Mouse (Mus musculus): ENCODE data around the gene Mmp15. TPM values are rescaled to one million over a fixed set of nuclear protein-coding genes. Genes with fewer than 3 reads are reported as not detected.

Gene Mmp15
- polyA plus RNA-seq, 1 experiment from 2014 or later, result 41.3 TPM

DNA sequence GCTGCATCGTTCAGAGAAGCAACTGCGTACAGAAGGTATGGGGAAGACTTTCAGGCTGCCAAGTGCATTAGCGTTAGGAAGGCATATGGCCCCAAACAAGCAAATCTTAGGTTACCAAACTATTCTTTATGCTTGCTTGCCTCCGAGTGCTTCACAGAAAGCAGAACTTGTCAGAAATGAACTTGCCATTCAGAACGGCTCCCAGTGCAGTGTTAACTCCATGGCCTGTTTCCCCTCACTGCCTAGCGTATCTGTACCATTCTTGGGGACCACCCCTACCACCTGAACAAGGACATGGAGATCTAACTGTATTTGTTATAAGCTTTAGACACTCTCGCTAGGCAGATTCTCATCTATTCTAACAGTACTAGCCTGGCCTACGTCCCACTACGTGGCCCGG, 35.2 kb downstream of the Mmp15 start:
- Histone ChIP-seq H3K36me3 (no peaks in the 10 kb centered on the region), H3K9me3 (no peaks in the 10 kb centered on the region), H3K4me2 (replicated peaks) (no peak overlapping the region), H3K4me1 (no peaks in the 10 kb centered on the region), H3K27ac (no peak overlapping the region), H3K9ac (no peak overlapping the region), H3K27me3 (replicated peaks) (no peaks in the 10 kb centered on the region), H3K4me3 (no peak overlapping the region)
- ATAC-seq (ENCODE audit: low FRiP score, low read depth), result no peak
- 89% methylated on average over 10 of the region's 10 CpGs for WGBS

DNA sequence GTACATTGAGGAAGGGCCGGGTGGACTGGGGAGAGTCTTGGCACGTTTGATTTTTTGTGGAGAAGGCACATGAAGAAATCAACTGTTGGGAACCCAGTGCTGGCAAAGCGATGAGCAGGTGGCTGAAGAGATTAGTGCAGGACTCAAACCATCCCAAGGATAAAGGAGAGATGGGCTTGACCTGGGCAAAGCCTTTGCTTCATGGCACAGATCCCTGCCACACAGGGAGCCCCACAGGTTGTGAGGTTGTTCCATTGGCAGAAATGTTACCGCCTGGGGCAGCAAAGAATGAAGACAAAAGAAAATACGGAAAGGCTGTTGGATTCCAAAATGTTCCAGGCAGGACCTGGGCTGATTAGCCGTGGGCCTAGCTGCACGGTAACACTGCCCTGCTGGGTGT, 35.9 kb downstream of the Mmp15 start:
- H3K9ac ChIP-seq, result no peak overlapping the region
- no peaks in the 10 kb centered on the region for H3K36me3 ChIP-seq
- WGBS, result 86% methylated on average over 7 of the region's 7 CpGs
- H3K4me3 ChIP-seq, result no peak overlapping the region
- H3K9me3 ChIP-seq, result no peaks in the 10 kb centered on the region
- H3K27me3 ChIP-seq (replicated peaks), result no peaks in the 10 kb centered on the region
- H3K4me2 ChIP-seq (replicated peaks), result no peak overlapping the region
- H3K27ac ChIP-seq, result no peak overlapping the region
- ATAC-seq (ENCODE audit: low FRiP score, low read depth), result no peak
- H3K4me1 ChIP-seq, result no peaks in the 10 kb centered on the region

DNA sequence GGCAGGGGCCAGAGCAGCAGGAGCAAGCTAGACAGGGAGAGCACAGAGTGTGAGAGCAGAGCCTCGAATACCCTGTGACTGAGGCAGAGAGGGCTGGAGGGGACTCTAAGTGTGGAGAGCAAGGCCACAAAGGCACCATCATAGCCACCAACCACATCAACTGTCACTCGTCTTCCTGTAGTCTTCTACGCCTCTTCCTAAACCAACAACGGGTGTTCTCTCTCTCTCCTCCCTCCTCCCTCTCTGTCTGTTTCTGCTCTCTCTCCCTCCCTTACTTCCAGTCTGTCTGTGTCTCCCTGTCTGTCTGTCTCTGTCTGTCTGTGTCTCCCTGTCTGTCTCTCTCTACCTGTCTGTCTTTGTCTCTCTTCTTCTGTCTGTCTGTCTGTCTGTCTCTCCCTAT, 38.2 kb downstream of the Mmp15 start:
- no peak overlapping the region for H3K27ac ChIP-seq
- H3K9me3 ChIP-seq, result no peaks in the 10 kb centered on the region
- no peak overlapping the region for H3K4me3 ChIP-seq
- no peak overlapping the region for H3K4me2 ChIP-seq (replicated peaks)
- ATAC-seq (ENCODE audit: low FRiP score, low read depth), result no peak
- H3K4me1 ChIP-seq, result peaks cover 1% of the 10 kb centered on the region; the same call in 1 of the 2 replicates
- H3K27me3 ChIP-seq (replicated peaks), result no peaks in the 10 kb centered on the region
- WGBS, result 62% methylated on average over 4 of the region's 4 CpGs
- no peaks in the 10 kb centered on the region for H3K36me3 ChIP-seq
- no peak overlapping the region for H3K9ac ChIP-seq

DNA sequence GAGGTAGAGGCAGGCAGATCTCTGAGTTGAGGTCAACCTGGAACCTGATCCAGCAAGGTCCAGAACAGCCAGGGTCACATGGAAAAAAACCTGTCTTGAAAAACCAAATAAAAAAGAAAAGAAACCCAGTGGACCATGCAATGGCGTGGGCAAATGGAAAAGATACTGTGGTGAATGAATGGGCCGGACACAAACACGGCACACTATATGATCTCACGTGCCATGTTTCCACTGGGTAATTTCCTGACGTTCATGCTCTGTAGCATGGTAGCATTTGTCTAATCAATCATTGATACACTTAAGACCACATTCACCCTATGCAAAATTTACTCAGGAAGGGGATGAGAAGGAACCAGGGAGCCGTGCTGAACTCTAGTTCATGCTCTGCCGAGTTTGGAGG, 39.0 kb downstream of the Mmp15 start:
- 84% methylated on average over 7 of the region's 7 CpGs for WGBS
- no peaks in the 10 kb centered on the region for H3K27me3 ChIP-seq (replicated peaks)
- no peak for ATAC-seq (ENCODE audit: low FRiP score, low read depth)

DNA sequence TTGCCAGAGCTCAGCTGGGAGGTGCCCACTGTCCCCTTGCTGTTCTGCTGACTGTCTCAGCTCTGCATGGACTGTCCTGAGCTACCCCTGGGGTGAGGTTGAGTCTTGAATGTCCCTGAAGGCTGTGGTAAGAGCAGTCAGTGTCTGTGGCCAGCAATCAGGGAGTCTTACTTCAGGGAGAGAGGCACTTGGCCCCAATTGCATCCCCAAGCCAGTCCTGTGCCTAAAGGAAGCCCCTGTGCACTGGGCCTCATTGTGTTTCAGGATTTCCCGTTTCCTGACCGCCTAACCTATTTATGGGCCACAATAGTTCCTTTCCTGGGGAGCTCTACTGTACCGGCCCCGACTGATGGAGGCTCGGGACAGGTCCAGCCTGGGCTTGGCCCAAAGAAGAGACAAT, 40.5 kb downstream of the Mmp15 start:
- H3K36me3 ChIP-seq, result no peaks in the 10 kb centered on the region
- H3K27ac ChIP-seq, result no peak overlapping the region
- H3K9me3 ChIP-seq, result no peaks in the 10 kb centered on the region
- WGBS, result 81% methylated on average over 5 of the region's 5 CpGs
- H3K4me1 ChIP-seq, result peaks cover 15% of the 10 kb centered on the region
- ATAC-seq (ENCODE audit: low FRiP score, low read depth), result no peak
- H3K27me3 ChIP-seq (replicated peaks), result no peaks in the 10 kb centered on the region
- H3K4me2 ChIP-seq (replicated peaks), result no peak overlapping the region
- no peak overlapping the region for H3K9ac ChIP-seq
- H3K4me3 ChIP-seq, result no peak overlapping the region

More for the DNA sequence above, 39.0 kb downstream of the Mmp15 start:
- no peak overlapping the region for H3K4me2 ChIP-seq (replicated peaks)
- H3K4me1 ChIP-seq, result peaks cover 6% of the 10 kb centered on the region; the same call in 1 of the 2 replicates
- H3K4me3 ChIP-seq, result no peak overlapping the region
- H3K9me3 ChIP-seq, result no peaks in the 10 kb centered on the region
- no peak overlapping the region for H3K27ac ChIP-seq
- H3K9ac ChIP-seq, result no peak overlapping the region
- H3K36me3 ChIP-seq, result no peaks in the 10 kb centered on the region

DNA sequence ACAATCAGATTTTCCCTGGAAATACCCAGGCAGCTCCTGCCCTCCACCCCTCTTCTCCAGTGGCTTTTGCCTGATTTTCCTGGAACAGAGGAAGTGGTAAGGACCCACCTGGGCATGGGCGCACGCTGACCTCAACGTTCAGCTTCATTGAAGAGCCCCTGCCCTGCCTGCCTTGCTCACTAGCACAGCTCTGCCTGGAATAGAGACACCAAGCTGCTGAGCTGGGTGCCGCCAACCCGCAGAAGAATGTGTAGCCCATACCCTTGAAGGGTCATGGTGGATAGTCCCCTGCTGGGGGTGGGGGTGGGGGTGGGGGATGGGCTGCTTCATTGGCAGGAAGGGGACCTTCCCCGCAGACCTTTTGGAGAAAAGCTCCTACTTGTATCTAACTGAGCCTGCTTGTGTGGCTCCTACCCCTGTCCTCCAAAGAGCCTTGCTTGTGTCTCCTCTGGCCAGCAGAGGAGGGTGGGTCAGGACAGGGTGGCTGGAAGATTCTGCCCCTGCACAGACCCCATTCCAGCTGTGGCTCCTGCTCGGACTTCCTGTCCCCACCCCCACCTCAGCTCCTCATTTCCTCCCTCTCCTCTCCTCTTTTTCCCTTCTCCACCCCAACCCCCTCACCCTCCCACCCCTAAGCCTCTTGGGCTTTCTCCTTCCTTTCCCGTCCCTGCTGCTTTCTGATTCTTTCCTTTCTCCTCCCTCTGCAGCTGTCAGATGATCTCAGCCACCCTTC, 43.3 kb downstream of the Mmp15 start:
- no peak overlapping the region for H3K4me2 ChIP-seq (replicated peaks)
- no peaks in the 10 kb centered on the region for H3K36me3 ChIP-seq
- H3K4me1 ChIP-seq, result peaks cover 16% of the 10 kb centered on the region
- H3K4me3 ChIP-seq, result no peak overlapping the region
- H3K9ac ChIP-seq, result no peak overlapping the region
- H3K27me3 ChIP-seq (replicated peaks), result no peaks in the 10 kb centered on the region
- no peaks in the 10 kb centered on the region for H3K9me3 ChIP-seq
- WGBS, result 48% methylated on average over 8 of the region's 8 CpGs
- H3K27ac ChIP-seq, result no peak overlapping the region
- ATAC-seq (ENCODE audit: low FRiP score, low read depth), result no peak

DNA sequence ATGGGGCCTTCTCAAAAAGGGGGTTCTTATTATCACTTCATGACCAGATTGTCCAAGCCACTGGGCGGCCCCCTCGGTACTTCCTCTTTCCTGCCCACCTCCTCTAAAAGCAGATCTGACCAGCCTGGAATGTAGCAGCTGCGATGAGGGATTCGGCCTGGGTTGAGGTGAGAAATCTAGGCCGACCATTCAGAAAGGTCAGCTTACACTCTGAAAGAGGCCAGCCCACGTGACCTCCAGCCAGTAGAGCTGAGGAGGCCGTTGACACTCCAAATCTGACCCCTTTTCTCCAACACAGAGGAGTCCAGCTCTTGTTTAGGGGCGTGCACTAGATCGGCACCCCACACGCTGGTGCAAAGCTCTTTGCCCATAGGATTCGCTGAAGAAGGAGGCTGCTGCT, 44.7 kb downstream of the Mmp15 start:
- no peaks in the 10 kb centered on the region for H3K9me3 ChIP-seq
- 62% methylated on average over 11 of the region's 11 CpGs for WGBS
- no peak overlapping the region for H3K4me3 ChIP-seq
- H3K27ac ChIP-seq, result no peak overlapping the region
- no peaks in the 10 kb centered on the region for H3K27me3 ChIP-seq (replicated peaks)
- H3K4me2 ChIP-seq (replicated peaks), result no peak overlapping the region
- H3K36me3 ChIP-seq, result no peaks in the 10 kb centered on the region
- 0 out of 2 replicates have a peak overlapping the region, but pooled peaks have one; percentile 21 for H3K9ac ChIP-seq
- ATAC-seq (ENCODE audit: low FRiP score, low read depth), result no peak
- H3K4me1 ChIP-seq, result peaks cover 16% of the 10 kb centered on the region

DNA sequence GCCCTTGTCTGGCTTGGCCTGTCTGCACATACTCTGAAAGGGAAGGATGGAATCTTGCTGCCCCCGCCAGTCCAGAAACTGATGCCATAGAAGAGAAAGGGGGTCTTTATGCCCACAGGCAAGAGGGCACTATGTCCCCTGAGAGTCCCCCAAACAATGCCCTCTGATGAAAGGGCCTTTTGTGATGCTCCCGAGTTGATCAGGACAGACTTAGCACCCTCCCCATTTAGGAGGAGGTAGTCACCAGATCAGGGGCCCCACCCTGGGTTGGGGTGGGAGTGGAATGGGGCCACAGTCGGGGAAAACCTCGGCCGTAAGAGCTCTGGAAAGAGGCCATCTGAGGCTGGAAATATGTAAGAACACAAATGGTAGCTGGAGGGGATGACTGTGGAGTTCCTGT, 45.1 kb downstream of the Mmp15 start:
- H3K27me3 ChIP-seq (replicated peaks), result no peaks in the 10 kb centered on the region
- peaks cover 16% of the 10 kb centered on the region for H3K4me1 ChIP-seq
- H3K4me3 ChIP-seq, result no peak overlapping the region
- H3K36me3 ChIP-seq, result no peaks in the 10 kb centered on the region
- H3K9me3 ChIP-seq, result no peaks in the 10 kb centered on the region
- 46% methylated on average over 5 of the region's 5 CpGs for WGBS
- no peak overlapping the region for H3K4me2 ChIP-seq (replicated peaks)
- ATAC-seq (ENCODE audit: low FRiP score, low read depth), result no peak
- 0 out of 2 replicates have a peak overlapping the region, but pooled peaks have one; percentile 21 for H3K9ac ChIP-seq
- no peak overlapping the region for H3K27ac ChIP-seq

DNA sequence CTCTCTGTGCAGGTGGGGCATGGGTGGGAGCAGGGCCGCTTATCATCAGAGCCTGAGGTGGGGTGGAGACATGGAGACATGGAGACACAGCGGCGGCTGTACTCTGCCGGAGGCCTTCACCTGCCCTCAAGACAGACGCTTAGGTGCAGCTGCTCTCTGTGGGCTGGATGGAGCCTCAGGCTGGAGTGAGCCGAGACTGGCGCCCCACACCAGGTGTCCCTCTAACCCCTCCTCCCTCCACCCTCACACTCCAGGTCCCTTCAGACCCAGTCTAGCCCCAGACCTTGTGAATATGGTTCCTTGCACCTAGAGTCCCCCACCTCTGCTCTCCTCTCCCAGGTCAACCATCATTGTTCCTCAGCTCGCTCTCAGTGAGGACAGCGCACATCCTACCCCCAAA, 47.1 kb downstream of the Mmp15 start:
- 88% methylated on average over 9 of the region's 9 CpGs for WGBS
- Histone ChIP-seq H3K4me2 (replicated peaks) (no peak overlapping the region), H3K9ac (no peak overlapping the region), H3K4me3 (no peak overlapping the region), H3K27me3 (replicated peaks) (no peaks in the 10 kb centered on the region), H3K36me3 (no peaks in the 10 kb centered on the region), H3K9me3 (no peaks in the 10 kb centered on the region), H3K27ac (no peak overlapping the region), H3K4me1 (peaks cover 16% of the 10 kb centered on the region)
- ATAC-seq (ENCODE audit: low FRiP score, low read depth), result no peak

DNA sequence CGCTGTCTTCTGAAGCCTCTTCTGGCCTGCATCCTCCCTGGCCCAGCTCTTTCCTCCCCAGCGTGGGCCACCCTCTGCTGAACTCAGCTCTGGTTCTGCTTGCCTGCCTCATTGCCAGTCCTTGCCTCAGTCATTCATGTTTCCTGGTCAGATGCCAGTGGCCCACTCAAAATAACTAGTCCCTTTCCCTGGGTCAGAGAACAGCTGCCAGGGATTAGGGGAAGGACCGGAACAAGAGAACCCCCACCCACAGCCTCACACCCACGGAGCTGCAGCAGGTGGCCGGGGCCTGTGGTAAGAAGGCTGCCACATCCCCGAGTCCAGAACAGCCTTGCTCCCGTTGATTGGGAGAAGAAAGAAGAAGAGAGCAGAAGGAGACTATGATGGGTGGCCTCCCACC, 49.0 kb downstream of the Mmp15 start:
- no peak for ATAC-seq (ENCODE audit: low FRiP score, low read depth)
- Histone ChIP-seq H3K27ac (no peak overlapping the region), H3K36me3 (no peaks in the 10 kb centered on the region), H3K4me3 (no peak overlapping the region), H3K27me3 (replicated peaks) (no peaks in the 10 kb centered on the region), H3K4me2 (replicated peaks) (no peak overlapping the region), H3K4me1 (peaks cover 10% of the 10 kb centered on the region; the same call in 1 of the 2 replicates), H3K9ac (no peak overlapping the region), H3K9me3 (no peaks in the 10 kb centered on the region)
- 83% methylated on average over 7 of the region's 7 CpGs for WGBS

DNA sequence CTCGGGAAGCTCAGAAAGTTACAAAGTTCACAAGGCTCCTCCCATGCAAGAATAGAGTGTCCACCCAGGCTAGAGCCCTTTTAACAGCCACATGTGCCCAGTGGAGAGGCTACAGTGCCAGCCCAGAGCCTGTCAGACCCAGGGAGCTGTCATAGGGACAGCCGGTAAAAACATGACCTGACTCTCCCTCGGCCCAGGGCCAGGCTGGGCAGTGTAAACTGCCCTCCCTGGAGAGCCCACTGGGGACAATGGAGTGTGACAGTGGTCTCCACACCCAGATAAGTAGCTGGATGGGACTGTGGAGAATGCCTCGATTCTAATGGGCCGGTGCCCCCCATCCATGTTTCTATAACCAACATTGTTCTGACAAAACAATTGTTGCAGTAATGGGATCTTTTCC, 57.5 kb downstream of the Mmp15 start:
- H3K27me3 ChIP-seq (replicated peaks), result no peaks in the 10 kb centered on the region
- H3K4me2 ChIP-seq (replicated peaks), result no peak overlapping the region
- 85% methylated on average over 5 of the region's 5 CpGs for WGBS
- H3K9ac ChIP-seq, result no peak overlapping the region
- no peaks in the 10 kb centered on the region for H3K36me3 ChIP-seq
- H3K9me3 ChIP-seq, result no peaks in the 10 kb centered on the region
- H3K27ac ChIP-seq, result no peak overlapping the region
- ATAC-seq (ENCODE audit: low FRiP score, low read depth), result no peak
- no peaks in the 10 kb centered on the region for H3K4me1 ChIP-seq
- H3K4me3 ChIP-seq, result no peak overlapping the region

DNA sequence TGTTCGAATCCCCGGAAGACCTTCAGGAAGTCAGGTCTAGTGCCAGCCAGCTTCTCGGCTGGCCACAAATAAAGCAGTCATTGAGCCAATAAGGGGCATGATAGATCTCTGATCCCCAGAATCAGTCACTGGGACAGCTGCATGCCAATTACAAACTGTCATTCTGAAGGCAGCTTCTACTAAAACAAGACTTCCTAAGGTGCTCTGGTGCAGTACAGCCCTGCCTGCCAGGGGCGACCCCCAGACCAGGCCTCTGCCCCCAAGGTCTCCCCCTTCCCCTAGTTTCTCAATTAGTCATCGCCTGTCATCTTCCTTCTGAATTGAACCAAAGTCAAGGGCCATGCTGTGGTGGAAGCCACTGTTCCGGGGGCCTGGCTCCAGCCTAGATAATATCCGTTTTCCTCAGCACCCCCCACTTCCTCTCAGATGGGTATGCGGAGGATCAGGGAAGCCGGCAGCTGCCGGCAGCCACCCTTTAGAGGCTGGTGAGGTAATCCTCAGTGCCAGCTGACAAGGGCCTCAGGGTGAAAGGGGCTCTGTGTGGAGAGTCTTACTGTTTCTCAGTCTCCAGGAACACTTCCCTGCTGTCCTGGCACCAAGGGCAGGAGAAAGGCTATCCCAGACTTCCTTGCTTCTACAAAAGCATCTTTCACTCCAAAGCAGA, 59.4 kb downstream of the Mmp15 start:
- Histone ChIP-seq H3K4me3 (no peak overlapping the region), H3K36me3 (no peaks in the 10 kb centered on the region), H3K9me3 (no peaks in the 10 kb centered on the region), H3K27ac (no peak overlapping the region), H3K4me2 (replicated peaks) (no peak overlapping the region), H3K27me3 (replicated peaks) (no peaks in the 10 kb centered on the region), H3K4me1 (no peaks in the 10 kb centered on the region), H3K9ac (no peak overlapping the region)
- no peak for ATAC-seq (ENCODE audit: low FRiP score, low read depth)
- WGBS, result 56% methylated on average over 10 of the region's 10 CpGs

Data from neural tube, embryonic 12.5 days (tissue).